Mouse (Mus musculus): ENCODE data around the gene Hook2.

DNA sequence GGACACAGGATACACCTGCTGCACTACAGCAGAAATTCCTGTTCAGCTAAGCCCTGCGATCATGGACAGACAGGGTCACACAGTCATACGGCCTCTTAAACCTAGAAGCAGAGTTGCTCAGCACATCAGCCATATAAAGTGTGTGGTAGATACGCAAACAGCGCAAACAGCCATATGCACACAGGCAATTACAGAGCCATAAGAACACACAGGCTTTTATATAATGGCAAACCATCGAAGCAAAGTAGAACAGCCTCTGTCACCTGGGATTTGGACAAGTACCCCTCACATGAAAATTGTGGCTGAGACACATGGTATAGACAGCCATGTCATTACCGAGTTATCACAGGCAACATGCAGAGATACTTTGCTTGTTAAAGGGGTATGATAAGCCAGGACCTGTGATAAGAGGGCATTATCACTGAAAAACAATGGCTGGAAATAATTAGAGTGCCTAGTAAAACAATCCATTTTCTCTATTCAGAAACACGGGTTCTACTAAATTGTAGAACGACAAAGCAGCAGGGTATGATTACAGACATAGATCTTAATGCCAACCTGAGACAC lies 3.9 kb upstream of the Hook2 start:
- TF ChIP-seq CTCF (IDR thresholded peaks at IDR 0.05) (no peak), EP300 (IDR thresholded peaks at IDR 0.05; ENCODE audit: insufficient read depth, low read depth, low read length) (no peak), POLR2A (IDR thresholded peaks at IDR 0.05; ENCODE audit: insufficient read depth, low read depth, low read length) (no peak)

Data from heart, adult 2 months (tissue).